Mouse (Mus musculus) heart, postnatal 0 days (tissue): Measurements from ENCODE around the gene Trib2.

Experiments
- CTCF ChIP-seq: IDR thresholded peaks from 2 replicates; pipeline ENCODE4 v1.5.1; 2016; ENCODE audit warnings: antibody characterized with exemption, control low read depth, low read depth
- EP300 ChIP-seq: IDR thresholded peaks from 2 replicates; pipeline ENCODE4 v1.6.1; 2016; ENCODE audit warnings: antibody characterized with exemption, low read depth

DNA sequence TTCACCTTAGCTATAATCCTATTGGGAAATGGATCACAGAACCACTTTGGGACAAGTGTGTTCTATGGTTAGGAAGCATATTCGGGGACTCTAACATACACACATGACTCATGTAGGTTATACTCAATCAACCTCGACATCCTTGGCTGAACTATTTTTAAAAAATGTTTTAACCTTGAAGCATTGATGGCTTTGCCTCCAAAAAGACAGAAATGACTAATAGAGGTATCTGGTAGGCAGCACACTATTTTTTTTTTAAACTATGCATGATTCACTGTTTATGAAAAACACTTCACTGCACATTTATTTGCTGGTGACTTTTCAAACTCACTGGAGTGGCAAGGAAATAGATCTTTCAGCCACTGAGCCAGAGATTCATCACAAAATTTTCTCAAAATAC lies 21.5 kb upstream of the Trib2 start:
- no peak for TF ChIP-seq EP300
- TF ChIP-seq CTCF = no peak
